Mouse (Mus musculus): Measurements from ENCODE around the gene Cdv3. TPM values are rescaled to one million over a fixed set of nuclear protein-coding genes. Genes with fewer than 3 reads are reported as not detected.

Cdv3 gene
- total and polyA plus RNA-seq, 2 experiments from 2014 or later: 89.1 to 126 TPM

DNA sequence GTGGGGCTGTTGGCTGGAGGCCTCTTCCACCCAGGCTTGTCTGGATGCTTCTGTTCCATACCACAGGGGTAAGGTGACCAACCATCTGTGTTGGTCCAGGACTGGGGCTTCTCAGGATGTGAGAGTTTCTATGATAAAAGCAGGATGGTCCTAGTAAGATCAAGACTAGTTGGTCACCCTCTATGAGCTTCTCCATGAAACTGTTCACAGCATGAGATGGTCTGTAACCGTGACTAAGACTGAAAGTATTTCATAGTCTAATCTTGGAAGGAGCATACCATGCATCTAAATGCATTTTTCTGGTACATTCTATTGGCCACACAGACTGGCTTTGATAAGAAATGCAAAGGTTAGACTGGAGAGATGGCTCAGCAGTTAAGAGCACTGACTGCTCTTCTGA is 17.9 kb upstream of the Cdv3 start:
- Histone ChIP-seq H3K27me3 (ENCODE audit: insufficient read depth, low read length) (no peaks in the 10 kb centered on the region), H3K36me3 (ENCODE audit: insufficient read depth) (no peaks in the 10 kb centered on the region), H3K4me2 (ENCODE audit: low read depth) (no peak overlapping the region), H3K9ac (no peak overlapping the region), H3K4me1 (ENCODE audit: insufficient read depth) (no peaks in the 10 kb centered on the region; the same call in none of the 2 replicates), H3K9me3 (ENCODE audit: low read length) (no peaks in the 10 kb centered on the region), H3K27ac (ENCODE audit: low read depth, low read length) (no peak overlapping the region), H3K4me3 (ENCODE audit: low read depth, low read length) (no peak overlapping the region)
- ATAC-seq (no peak), DNase-seq (no peak)
- WGBS: 96% methylated on average over 1 of the region's 1 CpGs
- TF ChIP-seq CTCF (IDR thresholded peaks at IDR 0.05; ENCODE audit: low read depth): no peak

DNA sequence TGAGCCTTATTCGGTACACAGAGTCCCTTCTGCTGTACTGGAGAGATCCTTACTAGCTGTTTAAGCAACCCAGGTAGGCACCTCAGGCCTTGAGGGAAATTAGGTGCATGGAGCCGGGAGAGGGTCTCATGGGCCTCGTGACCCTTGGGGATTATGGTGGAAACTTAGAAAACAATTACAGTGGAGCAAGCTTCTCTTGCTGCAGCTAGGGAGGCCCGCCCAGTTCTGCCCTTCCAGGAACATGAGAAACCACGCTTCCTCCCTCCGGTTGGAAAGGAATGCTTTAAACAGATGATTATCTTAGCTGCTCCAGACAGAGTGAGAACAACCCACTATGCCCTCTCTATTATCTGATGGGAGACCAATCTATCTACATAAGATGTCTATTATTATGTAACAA is 17.3 kb upstream of the Cdv3 start:
- no peak for DNase-seq
- H3K4me1 ChIP-seq (ENCODE audit: insufficient read depth): no peaks in the 10 kb centered on the region; the same call in none of the 2 replicates
- TF ChIP-seq CTCF (IDR thresholded peaks at IDR 0.05; ENCODE audit: low read depth): no peak
- H3K4me2 ChIP-seq (ENCODE audit: low read depth): no peak overlapping the region
- no peaks in the 10 kb centered on the region for H3K9me3 ChIP-seq (ENCODE audit: low read length)
- no peak overlapping the region for H3K9ac ChIP-seq
- H3K4me3 ChIP-seq (ENCODE audit: low read depth, low read length): no peak overlapping the region
- no peaks in the 10 kb centered on the region for H3K36me3 ChIP-seq (ENCODE audit: insufficient read depth)
- ATAC-seq: no peak
- WGBS: 74% methylated on average over 6 of the region's 6 CpGs
- H3K27ac ChIP-seq (ENCODE audit: low read depth, low read length): no peak overlapping the region
- H3K27me3 ChIP-seq (ENCODE audit: insufficient read depth, low read length): no peaks in the 10 kb centered on the region

DNA sequence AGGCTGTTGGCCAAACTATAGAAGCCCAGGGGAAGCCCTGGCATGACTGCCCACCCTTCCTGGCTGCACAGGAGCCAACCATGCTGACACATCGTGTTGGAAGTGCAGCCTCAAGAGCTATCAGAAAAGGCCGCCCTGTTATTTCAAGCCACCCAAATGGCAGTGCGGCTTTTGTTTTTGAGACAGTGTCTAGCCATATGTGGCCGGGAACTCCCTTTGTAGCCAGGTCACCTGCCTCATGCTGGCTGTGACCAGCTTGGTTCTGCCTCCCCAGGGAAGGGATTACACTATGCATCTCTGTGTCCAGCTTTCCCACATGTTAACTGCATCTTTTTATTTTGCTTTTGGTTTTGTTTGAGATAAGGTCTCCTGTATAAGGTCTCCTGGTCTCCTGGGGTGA is 14.9 kb upstream of the Cdv3 start:
- H3K27ac ChIP-seq (ENCODE audit: low read depth, low read length): no peak overlapping the region
- no peaks in the 10 kb centered on the region for H3K36me3 ChIP-seq (ENCODE audit: insufficient read depth)
- H3K27me3 ChIP-seq (ENCODE audit: insufficient read depth, low read length): no peaks in the 10 kb centered on the region
- no peak overlapping the region for H3K4me3 ChIP-seq (ENCODE audit: low read depth, low read length)
- ATAC-seq (no peak), DNase-seq (no peak)
- no peaks in the 10 kb centered on the region for H3K4me1 ChIP-seq (ENCODE audit: insufficient read depth)
- no peak overlapping the region for H3K4me2 ChIP-seq (ENCODE audit: low read depth)
- no peaks in the 10 kb centered on the region for H3K9me3 ChIP-seq (ENCODE audit: low read length)
- 81% methylated on average over 4 of the region's 4 CpGs for WGBS
- H3K9ac ChIP-seq: no peak overlapping the region
- no peak for TF ChIP-seq CTCF (IDR thresholded peaks at IDR 0.05; ENCODE audit: low read depth)

DNA sequence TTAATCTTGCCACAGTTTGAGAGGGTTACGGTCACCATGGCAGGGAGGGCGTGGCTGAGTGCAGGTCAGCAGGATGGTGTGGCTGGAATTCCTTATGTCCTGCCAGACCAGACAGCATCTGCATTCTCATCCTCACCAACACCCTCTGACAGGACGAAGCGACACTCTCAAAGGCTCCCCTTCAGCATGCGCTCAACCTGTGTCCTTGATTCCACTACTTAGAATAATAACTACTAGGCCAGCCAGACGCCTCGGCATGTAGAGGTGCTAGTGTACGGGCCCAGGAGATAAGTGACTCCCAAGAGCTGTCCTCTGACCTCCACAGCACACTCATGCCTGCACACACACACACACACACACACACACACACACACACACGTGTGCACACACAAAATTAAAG is 13.6 kb upstream of the Cdv3 start:
- no peak for DNase-seq
- Histone ChIP-seq H3K36me3 (ENCODE audit: insufficient read depth) (no peaks in the 10 kb centered on the region), H3K4me1 (ENCODE audit: insufficient read depth) (no peaks in the 10 kb centered on the region), H3K27me3 (ENCODE audit: insufficient read depth, low read length) (no peaks in the 10 kb centered on the region), H3K4me3 (ENCODE audit: low read depth, low read length) (no peak overlapping the region), H3K9me3 (ENCODE audit: low read length) (no peaks in the 10 kb centered on the region), H3K4me2 (ENCODE audit: low read depth) (no peak overlapping the region), H3K9ac (no peak overlapping the region), H3K27ac (ENCODE audit: low read depth, low read length) (no peak overlapping the region)
- no peak for TF ChIP-seq CTCF (IDR thresholded peaks at IDR 0.05; ENCODE audit: low read depth)
- WGBS: 77% methylated on average over 9 of the region's 9 CpGs
- no peak for ATAC-seq

DNA sequence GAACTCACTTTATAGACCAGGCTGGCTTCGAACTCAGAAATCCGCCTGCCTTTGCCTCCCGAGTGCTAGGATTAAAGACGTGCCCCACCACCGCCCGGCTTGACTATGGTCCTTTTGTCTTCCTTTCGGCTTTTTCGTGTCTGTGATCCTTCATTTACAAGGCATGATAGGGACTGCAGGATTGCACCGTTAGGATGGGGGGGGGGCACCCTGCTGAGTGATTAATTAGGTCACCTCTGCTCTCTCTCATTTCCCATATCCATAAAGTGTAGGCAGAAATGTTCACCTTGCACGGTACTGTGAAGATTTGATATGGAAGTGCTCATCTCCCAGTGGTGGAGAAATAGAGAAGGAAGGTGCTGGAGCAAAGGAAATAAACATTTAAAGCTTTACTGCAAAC is 13.0 kb upstream of the Cdv3 start:
- Histone ChIP-seq H3K9me3 (ENCODE audit: low read length) (no peaks in the 10 kb centered on the region), H3K9ac (no peak overlapping the region)
- WGBS: 43% methylated on average over 10 of the region's 10 CpGs

DNA sequence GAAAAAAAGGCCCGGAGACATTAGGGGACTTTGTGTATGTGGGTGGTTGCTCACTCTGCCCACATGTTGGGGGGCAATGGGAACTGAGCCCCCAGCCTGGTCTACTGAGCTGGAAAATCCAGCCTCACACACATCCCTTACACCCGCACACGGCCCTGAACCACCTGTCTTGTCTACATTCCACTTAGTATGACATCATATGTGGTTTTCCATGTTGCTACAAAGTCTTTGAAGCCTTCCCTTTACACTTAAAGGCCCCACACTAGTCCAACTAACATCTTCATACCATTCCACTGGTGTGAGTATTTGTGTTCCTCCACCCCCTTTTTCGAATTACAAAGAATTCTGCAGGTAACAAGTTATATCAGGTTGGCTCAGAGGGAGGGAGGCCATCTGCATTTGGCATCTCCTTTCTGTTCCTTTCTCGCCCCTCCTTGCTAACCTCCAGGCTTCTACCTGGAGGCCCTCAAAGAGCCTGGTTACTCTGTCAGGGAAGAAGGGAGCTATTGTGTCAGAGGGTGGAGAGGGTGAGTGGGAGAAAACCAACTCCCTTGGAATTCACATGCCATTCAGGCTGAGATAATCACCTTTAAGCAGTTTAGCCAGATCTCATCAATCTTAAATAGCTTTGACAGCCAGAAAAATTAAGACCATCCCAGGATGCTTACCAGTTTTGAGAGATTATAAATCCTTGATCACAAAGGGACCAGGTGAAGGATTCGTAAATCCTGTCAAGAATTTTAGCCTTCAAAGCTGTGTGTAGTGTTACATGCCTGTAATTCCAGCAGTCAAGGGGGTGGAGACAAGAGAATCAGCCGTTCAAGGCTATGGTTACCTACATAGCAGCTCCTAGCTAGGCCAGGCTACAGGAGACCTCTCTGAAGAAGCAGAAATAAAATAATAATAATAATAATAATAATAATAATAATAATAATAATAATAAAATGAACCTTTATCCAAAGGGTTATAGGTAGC is 11.0 kb upstream of the Cdv3 start:
- H3K27me3 ChIP-seq (ENCODE audit: insufficient read depth, low read length): no peaks in the 10 kb centered on the region
- no peak for ATAC-seq
- no peak overlapping the region for H3K27ac ChIP-seq (ENCODE audit: low read depth, low read length)
- 63% methylated on average over 7 of the region's 7 CpGs for WGBS
- TF ChIP-seq CTCF (IDR thresholded peaks at IDR 0.05; ENCODE audit: low read depth): no peak
- H3K4me3 ChIP-seq (ENCODE audit: low read depth, low read length): no peak overlapping the region
- DNase-seq: no peak
- no peaks in the 10 kb centered on the region for H3K36me3 ChIP-seq (ENCODE audit: insufficient read depth)
- no peaks in the 10 kb centered on the region for H3K9me3 ChIP-seq (ENCODE audit: low read length)
- H3K4me2 ChIP-seq (ENCODE audit: low read depth): no peak overlapping the region
- H3K9ac ChIP-seq: no peak overlapping the region
- no peaks in the 10 kb centered on the region for H3K4me1 ChIP-seq (ENCODE audit: insufficient read depth)

More for the DNA sequence above, 13.0 kb upstream of the Cdv3 start:
- DNase-seq: no peak
- Histone ChIP-seq H3K36me3 (ENCODE audit: insufficient read depth) (no peaks in the 10 kb centered on the region), H3K4me1 (ENCODE audit: insufficient read depth) (no peaks in the 10 kb centered on the region), H3K4me2 (ENCODE audit: low read depth) (no peak overlapping the region), H3K27me3 (ENCODE audit: insufficient read depth, low read length) (no peaks in the 10 kb centered on the region), H3K27ac (ENCODE audit: low read depth, low read length) (no peak overlapping the region), H3K4me3 (ENCODE audit: low read depth, low read length) (no peak overlapping the region)
- no peak for ATAC-seq
- no peak for TF ChIP-seq CTCF (IDR thresholded peaks at IDR 0.05; ENCODE audit: low read depth)

DNA sequence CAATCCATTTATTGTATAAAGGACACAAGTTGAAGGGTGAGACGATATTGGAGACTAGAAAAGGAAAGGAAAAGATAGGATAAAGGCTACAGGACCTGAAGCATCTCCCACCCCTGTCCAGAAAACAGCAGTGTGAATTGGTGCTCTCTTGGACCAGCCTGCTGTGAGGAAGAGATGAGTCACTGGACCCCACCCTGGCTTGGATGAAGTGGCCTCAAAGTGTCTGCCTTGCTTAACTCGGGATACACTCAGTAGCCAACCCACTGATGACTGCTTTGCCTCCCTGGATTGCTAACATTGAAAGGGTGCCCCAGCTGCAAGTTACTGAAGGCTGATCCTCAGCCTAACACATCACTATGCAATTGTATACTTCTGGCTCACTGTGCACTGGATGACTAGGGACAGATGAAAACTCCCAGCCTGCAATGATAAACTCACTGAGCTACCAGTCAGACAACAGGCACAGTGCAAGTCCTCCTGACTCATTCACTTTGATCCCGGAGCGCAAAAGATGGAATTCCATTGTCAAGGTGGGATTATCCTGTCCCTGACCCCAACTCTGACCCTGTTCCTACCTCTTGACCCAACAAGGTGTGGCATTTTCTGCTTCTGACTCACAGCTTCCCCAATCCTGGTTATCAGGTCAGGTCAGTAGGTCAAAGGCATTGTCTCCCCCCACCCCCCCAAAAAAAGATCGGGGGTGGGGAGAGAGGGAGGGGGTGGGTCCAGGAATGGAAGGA is 6.8 kb upstream of the Cdv3 start:
- Histone ChIP-seq H3K27ac (ENCODE audit: low read depth, low read length) (no peak overlapping the region), H3K9me3 (ENCODE audit: low read length) (no peaks in the 10 kb centered on the region), H3K4me3 (ENCODE audit: low read depth, low read length) (no peak overlapping the region), H3K9ac (no peak overlapping the region), H3K4me1 (ENCODE audit: insufficient read depth) (no peaks in the 10 kb centered on the region), H3K4me2 (ENCODE audit: low read depth) (no peak overlapping the region), H3K27me3 (ENCODE audit: insufficient read depth, low read length) (no peaks in the 10 kb centered on the region), H3K36me3 (ENCODE audit: insufficient read depth) (no peaks in the 10 kb centered on the region)
- DNase-seq: no peak
- TF ChIP-seq CTCF (IDR thresholded peaks at IDR 0.05; ENCODE audit: low read depth): no peak
- WGBS: 76% methylated on average over 5 of the region's 5 CpGs
- ATAC-seq: no peak

Measured in forebrain, postnatal 0 days (tissue).